Mouse (Mus musculus) thymus, adult 18-20 months (tissue): ENCODE measurements at regions not wholly inside any gene's neighbourhood (a gene's known extent, or its start where the extent isn't known, plus 50 kb on each side); places are given as distances from the start of the nearest gene placed in this dataset.

Experiments
- DNase-seq, 2 experiments: peaks; one replicate each; pipeline ENCODE4 v3.0.0; 2022; ENCODE audit warnings: mixed read lengths in 2 of 2

DNA sequence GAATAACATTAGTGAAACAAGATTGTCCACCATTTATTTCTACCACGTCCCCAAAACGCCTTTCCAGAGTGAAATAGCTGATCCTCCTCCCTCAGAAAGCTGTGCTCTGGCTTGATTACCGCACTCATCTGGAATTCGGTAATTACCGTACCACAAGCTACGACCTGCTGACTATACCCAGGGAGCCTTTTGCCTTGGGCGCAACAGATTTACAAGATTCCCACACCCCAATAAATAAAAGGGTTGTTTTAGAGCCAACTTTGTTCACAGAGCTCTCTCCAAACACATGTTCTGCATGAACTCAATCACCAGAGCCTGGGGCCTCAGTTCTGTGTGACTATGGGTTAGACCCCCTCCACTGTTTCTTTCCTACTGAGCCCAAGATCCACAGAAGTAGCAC, 171.1 kb upstream of the Nckap5 start:
- DNase-seq = no peak

DNA sequence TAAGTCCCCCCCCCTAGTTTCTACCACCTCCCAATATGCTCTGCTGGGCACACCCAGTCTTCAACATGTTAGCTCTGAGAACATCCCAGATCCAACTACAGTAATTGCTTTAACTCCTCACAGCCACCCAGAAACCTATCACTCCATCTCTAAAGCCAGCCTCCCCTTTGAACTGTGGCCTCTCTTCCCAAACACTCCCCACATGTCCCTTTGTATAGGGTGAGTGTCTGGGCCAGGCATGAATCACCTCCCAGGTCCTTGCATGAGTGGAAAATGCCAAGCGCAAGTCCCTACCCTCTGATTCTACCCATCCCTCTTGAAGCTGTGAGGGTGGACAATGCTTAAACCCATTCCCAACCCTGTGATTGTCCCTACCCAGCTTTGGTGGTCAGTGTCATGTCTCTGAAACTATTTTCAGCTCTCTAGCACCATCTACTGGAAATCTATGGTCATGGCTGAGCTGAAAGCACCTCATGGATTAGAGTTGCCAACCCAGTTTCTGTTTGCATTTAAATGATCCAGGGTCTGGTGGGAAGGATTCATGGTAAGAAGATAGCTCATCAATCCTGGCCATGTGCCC, 162.6 kb upstream of the Nckap5 start:
- no peak for DNase-seq

DNA sequence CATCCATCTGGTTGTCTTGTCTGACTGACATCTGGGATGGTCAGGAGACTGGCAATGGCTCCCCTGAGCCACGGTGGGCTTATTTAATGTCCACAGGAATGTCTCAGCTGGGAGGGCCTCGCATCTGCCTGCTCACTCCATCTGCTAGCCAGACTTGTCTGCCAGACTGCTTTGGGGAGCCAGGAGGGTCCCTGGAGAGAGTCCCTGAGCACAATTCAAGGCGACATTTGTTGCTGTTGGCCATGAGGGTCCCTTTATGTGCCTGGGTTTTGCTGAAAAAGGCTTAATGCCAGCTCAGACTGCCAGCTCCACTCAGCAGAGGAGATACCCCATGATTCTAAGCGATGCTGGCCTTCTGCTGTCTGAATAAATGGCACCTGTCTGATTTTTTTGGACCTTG, 161.8 kb upstream of the Nckap5 start:
- DNase-seq = no peak

DNA sequence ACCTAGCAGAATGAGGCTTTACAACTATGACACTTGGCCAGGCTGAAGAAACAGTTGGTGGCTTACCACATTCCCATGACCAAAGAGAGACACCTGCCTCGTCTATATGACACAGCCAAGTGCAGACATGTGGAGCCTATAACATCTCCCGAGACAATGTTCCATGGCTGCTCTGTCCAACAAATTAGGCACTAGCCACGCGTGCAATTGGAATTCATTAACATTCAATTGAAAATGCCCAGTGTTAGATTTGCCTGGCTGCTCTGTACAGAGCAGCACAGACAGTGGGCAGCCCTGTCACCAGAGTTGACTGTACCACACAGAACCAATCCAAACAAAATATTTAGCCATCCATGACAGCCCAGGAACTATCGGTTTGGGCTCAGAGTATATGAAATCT, 152.2 kb upstream of the Nckap5 start:
- no peak for DNase-seq

DNA sequence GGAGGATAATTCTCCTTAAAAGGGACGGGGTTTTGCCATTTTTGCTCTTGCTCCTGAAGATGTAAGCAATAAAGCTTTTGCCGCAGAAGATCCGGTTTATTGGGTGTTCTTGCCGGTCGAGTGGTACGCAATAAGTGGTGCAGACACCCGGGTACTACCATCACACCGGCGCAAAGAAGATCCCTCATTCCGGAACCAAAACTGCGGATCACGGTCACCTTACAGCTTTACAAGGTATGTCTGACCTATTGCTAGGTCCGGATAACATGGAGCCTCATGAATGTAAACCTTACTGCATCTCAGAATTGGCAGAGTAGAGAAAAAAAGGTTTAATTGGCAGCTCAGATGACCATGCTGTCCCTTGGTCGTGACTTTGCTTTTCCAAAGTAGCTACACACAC, 149.7 kb upstream of the Nckap5 start:
- no peak for DNase-seq

DNA sequence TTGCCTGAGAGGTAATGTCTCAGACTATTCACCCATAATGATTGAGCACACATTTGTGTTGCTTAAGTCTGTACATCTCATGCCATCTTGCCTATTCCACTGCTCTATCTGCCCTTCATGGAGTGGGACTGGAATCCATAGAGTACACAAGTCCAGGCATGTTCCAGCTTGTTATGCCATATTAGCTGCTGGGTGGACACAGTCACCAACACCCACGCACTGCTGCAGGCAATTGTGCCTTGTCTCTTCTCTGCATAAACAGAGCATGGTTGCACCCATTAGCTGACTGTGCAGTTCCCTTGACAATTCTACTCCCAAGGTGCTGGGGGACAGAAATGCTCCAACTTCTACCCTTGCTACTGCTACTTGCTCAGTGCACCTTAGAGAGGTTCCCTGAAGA, 143.3 kb upstream of the Nckap5 start:
- DNase-seq = no peak

DNA sequence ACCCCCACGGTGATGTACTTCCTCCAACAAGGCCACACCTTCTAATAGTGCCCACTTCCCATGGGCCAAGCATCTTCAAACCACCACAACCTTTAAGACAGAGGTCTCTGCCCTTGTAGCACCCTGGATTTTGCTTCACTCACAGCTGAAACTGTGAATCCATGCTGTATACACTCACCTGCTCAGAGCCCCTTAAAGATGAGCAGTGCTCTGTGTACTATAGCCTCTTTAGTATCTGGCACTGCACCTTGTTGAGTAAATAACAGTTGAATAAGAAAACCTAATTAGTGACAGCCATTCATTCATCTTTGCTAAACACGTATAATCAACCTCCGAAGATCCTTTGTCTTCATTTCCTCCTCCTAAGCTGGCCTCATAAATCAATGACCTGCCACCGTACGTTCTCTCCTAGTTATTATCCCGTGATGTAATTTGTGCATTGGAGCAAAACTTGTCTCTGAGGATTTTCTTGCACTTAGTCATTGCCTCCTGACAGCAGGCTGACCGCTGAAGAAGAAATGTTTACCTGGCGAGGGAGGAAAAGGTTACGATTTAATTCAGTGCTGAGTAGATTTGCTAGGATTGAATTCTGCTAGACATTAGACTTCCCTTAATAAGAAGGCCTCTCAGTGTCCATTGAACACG, 141.3 kb upstream of the Nckap5 start:
- DNase-seq = no peak

DNA sequence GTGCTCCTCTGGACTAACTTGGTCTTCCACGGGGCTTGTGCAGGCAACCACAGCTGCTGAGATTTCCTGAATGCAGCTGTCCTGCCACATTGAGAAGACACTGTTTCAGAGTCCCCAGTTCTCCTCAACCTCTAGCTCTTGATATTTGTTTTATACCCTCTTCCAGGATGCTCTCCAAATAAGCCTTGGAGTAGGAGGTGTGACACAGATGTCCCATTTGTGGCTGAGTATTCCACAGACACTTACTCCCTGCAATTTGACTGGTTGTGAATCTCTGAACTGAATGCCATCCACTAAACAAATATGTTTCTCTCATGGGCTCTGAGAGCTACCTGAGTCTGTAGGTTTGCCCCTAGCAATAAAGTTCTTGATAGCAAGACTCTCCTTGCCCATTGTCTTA, 140.5 kb upstream of the Nckap5 start:
- no peak for DNase-seq

DNA sequence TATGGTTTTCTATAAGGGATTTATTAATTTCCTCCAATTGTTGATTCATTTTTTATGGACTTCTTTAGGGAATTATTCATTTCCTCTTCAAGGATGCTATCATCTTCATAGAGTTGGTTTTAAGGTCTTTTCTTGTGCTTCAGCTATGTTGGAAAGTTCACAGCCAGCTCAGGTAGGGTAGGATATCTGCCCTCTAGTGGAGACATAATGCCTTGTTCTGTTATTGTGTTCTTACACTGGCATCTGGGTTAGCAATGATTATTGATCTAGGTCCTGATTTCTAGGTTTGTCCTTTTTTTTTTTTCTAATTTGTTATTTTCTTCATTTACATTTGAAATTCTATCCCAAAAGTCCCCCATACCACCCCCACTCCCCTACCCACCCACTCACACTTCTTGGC, 135.8 kb upstream of the Nckap5 start:
- no peak for DNase-seq

DNA sequence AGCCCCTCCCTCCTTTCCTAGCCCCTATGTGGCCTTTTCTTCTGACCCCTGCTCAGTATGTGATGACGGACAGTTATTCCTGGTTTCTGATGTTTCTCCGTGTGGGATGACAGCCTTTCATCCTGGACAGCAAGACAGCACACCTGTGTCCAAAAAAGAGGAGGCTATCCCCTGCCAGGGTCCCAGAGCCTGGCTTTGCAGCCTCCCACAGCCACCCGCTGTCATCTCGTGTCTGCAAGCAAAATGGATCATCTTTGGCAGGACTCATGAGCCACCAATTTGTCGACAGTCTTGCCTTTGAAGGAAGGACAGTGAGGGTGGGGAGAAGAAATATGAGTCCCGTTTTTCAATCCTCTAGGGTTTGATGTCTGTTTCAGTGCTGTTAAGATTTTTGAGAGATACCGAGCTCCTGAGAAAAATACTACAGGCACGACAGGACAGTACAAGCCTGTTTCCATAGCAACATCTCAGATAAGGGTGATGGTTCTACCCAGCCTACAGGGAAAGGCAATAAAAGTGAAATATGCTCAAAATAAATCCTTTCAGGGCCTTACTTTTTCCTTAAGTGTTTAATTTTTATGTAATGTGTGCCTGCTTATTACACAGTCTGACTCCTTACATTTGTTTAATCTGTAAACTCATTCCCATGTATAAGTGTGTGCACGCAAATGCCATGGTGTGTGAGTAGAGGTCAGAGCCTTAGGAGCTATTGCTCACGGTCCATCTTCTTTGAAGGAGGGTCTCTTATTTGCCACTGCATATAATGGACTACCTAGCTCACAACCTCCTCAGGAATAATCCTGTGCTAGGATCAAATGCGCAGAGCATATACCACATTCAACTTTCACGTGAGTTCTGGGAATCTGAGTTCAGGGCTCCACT, 125.5 kb upstream of the Nckap5 start:
- DNase-seq = no peak

DNA sequence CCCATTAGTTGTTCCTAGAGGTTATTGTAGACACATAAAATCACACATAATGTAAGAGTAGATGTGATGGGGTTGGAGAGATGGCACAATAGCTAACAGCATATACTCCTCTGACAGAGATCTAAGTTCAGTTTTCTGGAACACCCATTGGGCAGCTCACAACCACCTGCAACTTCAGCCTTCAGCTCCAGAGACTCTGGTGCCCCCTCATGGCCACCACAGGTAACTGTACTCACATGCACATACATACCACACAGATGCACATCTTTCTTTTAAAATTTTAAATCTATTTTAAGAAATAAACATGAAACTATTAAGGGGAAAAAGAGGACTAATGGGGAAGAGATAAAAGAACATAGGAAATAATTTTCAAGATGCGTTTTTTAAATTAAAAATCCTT, 117.3 kb upstream of the Nckap5 start:
- DNase-seq = no peak

DNA sequence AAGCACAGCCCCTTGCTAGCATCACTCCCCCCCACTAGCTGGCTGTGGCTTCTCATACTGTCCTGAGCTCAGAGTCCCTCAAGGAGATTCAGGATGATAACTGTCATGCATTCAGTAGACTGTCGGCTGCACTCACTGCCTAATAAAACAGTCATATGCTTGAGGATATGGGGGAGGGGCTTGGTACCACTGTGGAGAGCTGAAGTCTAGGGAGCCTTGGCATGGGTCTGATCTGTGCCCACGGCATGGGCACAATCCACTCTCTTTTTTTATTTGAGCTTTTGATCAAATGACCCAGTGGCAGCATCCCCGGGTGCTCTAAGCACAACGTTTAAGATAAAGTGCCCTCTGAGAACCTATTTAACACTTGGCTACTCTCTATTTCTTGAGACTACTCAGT, 102.1 kb upstream of the Nckap5 start:
- no peak for DNase-seq

DNA sequence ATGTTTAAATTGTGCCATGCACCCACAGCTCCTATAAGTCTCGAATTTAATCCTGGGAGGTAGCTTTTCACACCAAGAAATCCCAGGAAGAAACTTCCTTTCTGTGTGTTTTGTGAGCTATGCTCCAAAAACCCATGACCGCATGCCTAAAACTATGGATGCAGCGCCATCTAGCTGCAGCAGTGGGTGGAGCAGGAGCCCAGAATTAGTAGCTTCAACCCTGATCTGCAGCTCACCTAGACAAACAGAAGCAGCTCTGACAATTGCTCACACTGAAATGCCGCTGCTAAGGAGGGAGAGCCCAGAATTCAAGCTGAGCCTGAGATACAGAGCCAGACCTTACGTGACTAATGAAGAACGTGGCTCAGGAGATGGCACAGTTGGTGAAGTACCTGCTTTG, 101.2 kb upstream of the Nckap5 start:
- DNase-seq = peak; percentile 14 to 16

DNA sequence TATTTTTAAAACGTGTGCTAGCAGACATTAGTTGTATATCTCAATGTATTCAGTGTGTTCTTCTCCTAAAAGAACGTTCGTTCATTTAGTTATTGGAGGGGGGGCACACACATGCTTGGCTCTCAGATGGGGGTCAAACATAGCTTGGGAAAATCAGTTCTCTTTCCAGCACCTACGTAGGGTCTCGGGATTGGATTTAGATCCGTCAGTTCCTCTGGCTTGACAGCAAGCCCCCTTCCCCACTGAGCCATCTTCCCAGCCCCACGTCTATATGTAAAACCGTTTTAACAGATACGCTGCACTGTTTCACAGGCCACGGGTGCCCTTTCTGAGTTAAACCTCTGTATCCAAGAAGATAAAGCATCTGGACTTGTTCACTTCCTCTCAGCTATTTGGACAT, 100.5 kb upstream of the Nckap5 start:
- no peak for DNase-seq

DNA sequence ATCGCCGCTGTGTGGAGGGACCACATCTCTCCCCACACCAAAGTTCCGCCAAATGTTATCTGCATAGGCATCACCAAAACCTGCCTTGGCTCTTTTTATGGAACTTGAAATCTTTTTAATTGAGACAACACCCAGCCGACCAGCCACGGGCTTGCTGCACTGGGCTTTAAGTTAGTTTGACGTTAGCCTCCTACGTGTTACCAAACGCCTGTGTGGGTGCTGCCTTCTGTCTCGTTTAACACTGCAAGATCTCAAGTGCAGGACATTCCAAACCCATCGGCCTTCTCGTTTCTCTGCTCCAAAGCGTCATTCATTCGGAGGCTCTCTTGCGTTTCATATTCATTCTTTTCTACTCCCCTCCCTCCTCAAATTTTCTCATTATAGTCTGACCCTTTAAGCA, 100.0 kb upstream of the Nckap5 start:
- no peak for DNase-seq

DNA sequence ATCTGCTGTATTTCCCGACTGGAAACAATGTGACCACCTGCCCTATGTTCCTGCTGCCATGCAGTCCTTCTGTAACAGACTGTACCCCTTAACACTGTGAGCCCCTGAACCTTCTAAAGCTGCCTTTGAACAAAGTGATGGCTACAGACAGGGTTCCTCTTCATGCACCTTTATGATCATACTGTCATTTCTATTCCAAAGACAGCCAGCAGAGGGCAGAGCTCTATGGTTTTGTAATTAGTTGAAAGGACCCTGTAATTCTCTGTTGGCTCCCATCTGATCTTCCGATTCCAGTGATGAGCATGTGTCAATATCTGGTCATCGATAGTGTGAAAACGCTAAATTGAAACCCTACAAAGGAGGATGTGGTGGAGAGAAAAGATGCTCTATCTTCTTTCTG, 99.1 kb upstream of the Nckap5 start:
- no peak for DNase-seq

DNA sequence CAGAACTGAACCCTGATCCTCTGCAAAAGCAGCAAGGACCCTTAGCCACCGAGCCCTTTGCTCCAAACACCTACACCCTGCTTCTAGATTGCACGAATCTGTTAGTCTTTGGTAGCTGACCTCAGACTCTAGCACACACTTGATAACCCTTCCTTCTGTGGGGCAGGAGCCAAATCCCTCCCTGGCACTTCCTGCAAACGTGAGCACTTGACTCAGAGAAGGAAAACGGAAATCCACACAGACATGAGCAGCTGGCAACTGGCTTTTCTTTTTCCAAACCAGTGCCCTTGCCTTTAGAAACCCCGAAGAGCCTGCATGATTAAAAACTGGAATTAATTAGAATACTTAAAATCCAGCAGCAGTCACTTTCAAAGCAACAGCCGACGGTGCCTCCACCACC, 97.6 kb upstream of the Nckap5 start:
- no peak for DNase-seq

DNA sequence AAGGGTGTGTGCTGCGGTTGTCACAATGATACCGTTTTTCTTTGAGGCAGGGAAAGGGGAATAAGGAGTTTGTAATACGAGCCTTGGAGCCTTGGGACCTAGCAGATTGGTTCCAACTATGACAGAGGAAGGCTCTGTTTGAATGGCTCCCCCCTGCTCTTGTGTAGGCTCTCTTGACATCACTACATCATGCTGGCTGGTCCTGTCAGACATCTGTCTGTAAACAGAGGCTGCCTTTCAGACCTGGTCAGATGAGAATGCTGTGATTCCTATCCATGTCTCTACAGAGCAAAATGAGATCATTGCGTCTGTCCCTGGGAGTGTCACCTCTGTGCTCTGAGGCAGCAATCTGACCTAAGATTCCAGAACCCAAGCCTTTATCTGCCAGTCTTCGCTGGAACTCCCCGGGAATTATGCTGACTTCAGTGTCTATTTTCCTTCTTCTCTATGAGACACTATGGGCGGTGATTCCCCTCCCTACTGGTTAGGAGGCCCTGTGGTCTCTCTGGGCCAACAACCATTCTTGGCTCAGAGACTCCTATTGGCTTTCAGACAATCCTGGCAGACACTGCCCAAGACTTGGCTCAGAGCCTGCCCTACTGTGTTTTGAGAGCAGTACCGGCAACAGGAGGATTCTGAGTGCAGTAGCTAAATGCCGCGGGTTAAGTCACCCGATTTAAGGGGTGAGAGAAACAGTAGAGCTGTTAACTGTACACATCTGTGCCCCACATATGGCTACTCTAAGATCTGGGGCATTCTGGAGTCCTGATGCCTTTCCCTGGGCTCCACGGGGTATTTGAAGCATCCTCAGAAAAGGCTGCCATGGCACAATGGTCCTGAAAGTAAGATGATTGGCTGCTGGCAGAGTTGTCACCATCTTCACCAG, 94.8 kb upstream of the Nckap5 start:
- no peak for DNase-seq

DNA sequence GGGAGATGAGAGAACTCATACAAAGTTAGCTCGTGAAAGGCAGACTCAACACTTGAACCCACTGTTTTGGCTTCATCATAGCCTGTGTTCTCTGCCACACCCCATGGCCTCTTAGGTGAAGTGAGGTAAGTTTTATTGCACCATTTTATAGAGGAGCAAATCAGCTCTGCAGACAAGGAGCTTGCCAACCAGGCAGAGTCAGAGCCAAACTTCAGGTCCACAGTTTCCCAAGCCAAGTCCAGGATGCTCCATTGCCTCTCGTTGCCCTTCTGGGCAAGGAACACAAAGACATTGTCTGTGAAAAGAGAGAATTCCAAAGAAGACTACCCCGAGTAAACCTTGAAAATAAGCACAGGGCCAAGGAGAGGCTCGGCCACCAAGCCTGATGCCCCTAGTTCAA, 93.4 kb upstream of the Nckap5 start:
- DNase-seq = no peak

DNA sequence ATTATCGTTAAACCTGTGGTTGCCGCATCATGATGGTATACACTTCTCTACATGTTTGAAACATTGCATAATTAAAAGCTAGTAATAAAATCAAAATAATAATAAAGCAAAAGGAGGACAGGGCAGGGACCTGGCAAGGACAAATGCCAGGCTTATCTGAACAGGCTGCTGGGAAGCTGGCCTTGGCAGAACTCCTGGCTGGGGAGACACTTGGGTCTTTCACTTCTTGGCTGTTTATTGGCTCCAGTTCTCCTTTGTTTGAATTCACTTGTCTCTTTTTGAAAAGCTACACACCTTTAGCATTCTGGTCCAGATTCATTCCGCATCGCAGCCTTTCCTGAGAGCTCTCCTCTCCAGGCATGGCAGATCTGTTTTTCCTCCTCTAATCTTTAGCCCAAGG, 91.6 kb upstream of the Nckap5 start:
- DNase-seq = no peak

DNA sequence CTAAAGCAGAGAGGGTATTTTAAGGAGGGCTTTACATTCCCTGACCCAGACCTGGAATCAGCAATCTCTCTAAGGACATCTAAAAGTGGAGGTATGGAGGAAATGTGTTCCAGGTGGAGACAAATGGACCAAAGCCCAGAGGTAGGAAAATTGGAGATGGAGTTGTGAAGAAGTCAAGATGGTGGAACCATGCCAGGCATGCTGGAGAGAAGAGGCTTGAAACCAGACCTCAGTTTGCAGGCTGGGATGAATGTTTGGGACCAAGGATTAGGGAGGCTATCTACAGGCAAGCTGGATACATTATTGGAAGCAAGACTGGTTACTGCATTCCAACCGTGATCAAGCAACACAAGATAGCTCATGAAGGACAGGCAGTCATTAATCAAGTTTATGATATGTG, 88.3 kb upstream of the Nckap5 start:
- DNase-seq = no peak

DNA sequence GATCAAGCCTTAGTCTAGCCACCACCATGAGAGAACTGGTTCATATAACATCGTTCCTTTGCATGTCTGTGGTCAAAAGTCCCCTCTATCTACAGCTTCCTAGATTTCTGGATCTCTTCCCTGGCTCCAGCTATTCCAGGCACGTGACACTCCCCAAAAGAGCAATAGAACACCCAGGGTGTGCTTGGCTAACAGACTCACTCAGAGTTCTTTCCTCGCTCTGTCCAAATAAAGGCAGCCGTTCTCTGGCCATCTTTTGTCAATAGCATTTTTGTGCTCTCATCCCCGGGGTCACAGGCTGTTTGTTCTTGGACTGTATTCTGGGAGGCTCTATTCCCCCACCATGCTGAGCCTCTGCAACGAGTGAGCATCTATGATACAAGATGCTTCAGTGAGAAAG, 87.3 kb upstream of the Nckap5 start:
- DNase-seq = no peak

DNA sequence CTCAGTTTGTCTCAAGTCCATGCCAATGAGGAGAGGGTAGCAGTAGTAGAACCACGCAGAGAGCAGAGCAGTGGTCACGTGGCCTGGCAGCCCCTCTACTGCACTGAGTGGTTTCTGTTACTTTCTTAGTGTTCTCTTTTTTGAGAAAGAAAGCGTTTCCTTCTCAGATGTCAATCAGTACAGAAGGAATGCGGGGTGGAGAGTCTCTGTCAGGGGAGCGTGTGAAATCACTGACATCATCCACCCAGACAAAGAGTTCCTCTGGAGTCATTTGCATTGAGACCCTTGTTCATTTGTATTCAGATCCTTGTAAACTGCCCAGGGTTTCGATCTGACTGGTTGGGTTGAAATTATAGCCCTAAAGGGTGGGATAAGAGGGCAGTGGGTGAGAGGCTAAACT, 85.8 kb upstream of the Nckap5 start:
- no peak for DNase-seq
